Mouse (Mus musculus) mature B cell (primary cell): ENCODE results near the gene Naaladl2.
"Not testable (repeated sequence)": the region's sequence is repeated elsewhere in the genome, so short reads cannot be mapped to it uniquely, and the experiment has no call there.

Source experiments
- in situ Hi-C: fragments of 300-500 bp; cut with MboI; formaldehyde crosslinking; loops from 2 replicates; pipeline ENCODE4 v1.14.3; 2019

The Naaladl2 gene

GRCm38 (mm10) chr3:24321489-24322405 is 822.3 kb downstream of the Naaladl2 start:
- in situ Hi-C loops = no loop called here

DNA sequence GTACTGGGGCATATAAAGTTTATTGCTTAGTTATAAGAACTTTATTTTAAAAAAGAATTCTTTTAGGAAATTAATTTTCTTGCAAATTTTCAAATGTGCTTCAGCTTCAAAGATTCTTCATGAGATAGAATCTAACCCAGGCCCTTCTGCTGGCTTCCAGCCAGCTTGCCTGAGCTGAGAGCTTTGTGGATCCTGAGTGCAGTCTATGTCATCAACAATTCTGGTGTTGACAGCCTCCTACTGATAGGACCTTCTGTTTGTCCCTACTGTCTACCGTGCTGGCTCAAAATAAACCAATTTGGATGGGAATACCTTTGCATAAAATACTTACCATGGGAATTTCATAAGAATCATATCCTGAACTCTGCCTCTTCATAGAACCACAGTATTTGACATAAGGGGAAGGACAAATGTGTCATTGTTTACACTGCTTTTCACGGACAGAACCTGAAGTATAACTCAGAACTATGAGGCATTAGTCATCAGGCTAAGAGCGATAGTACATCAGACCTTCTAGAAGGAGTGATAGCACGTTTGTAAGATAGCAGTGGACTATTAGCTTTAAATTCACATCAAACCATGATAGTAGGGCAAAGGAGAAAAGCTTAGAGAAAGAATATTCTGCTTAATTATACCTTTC is 829.3 kb downstream of the Naaladl2 start:
- in situ Hi-C loops = no loop called here

GRCm38 (mm10) chr3:24225418-24225817 is 918.6 kb downstream of the Naaladl2 start:
- in situ Hi-C loops = no loop called here

- in situ Hi-C loops = no loop called here
Observed at GRCm38 (mm10) chr3:24217476-24217875, 926.6 kb downstream of the Naaladl2 start.

- in situ Hi-C loops = no loop called here
Observed at GRCm38 (mm10) chr3:24166531-24166930, 977.5 kb downstream of the Naaladl2 start.

DNA sequence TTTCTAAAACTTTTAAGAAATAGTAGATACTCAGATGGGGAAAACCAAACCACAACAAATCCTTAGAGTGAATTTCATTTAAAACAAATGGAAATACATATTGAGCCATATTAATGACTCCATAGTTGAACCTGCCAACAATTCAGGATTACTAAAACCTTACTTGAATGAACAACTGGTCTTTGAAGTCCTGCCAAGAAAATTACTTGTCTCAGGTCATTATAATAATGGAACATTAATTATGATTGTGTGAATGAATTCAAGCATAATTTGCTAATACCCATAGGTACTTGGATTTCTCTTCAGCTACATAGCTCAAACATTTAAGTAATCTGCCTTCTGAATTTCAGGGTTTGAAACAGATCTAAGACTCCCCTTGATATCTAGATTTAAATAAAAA is 980.1 kb downstream of the Naaladl2 start:
- in situ Hi-C loops = no loop called here

DNA sequence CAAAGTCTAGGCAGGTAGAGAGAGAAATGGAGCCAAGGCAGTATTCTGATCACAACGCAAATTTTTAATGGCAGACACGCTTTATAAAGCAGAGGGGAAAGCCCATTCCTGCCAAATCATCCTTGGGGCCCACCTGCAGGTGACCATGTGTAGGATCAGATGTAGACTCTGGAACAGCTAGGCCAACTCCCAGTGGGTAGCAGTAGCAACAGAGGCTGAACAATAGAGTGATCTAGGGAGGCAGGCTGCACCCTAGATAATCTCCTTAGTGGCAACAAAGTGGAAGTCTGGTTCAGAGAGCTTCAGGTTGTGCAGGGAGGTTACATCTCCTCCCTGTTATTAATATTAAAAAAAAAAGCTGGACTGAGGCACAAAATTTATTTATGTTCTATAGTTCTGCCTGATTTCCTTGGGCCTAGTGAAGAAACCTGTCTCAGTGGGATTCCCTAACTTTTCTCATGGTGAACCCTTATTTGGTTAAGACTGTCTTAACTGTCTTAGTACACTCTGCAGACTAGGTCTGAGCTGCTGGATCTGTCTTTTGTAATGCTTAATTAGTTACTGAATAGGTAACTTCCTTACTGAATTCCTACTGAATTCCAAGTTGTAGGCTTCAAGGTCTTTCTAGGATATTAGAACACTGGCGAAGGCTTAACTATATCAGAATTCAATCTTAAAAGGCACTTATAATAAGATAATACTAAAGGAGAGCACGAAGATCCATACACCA is 992.8 kb downstream of the Naaladl2 start:
- in situ Hi-C loops = not testable (repeated sequence)

GRCm38 (mm10) chr3:24142808-24143207 is 1001.3 kb downstream of the Naaladl2 start:
- in situ Hi-C loops = no loop called here

DNA sequence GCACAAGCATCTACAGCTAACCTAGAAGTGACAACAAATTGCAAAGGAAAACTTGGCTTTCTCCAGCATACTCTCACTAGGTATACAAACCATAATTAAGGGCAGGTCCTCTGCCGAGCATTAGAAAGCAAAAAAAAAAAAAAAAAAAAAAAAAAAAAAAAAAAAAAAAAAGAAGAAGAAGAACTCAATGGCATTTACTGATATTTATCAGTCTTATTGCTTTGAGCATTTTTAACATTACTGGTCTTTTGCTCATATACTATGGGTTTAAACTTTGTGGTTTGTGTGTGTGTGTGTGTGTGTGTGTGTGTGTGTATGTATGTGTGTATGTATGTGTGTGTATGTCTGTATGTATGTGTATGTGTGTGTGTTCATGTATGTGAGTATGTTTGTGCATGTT is 1006.1 kb downstream of the Naaladl2 start:
- in situ Hi-C loops = no loop called here

GRCm38 (mm10) chr3:24126200-24126599 is 1017.9 kb downstream of the Naaladl2 start:
- in situ Hi-C loops = no loop called here

- in situ Hi-C loops = no loop called here
Observed at GRCm38 (mm10) chr3:24124034-24124433, 1020.0 kb downstream of the Naaladl2 start.

DNA sequence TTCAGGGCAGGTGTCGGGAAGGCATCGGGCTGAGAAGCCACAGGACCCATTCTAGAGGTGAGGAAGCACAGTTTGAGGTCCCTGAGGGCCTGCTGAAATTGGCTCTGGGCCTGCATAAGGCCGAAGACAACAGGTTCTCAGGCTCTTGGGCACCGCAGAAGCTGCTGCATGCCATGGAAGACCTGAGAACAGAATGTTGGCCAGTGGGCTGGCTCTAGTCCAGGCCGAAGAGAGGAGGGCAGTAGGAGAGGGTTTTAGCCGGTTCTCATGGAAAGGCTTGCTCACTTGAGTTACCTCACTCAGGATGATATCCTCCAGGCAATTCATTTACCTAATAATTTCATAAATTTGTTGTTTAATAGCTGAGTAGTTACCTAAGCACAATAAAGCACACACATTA is 1025.9 kb downstream of the Naaladl2 start:
- in situ Hi-C loops = no loop called here

- in situ Hi-C loops = no loop called here
Observed at GRCm38 (mm10) chr3:24114849-24115248, 1029.2 kb downstream of the Naaladl2 start.

DNA sequence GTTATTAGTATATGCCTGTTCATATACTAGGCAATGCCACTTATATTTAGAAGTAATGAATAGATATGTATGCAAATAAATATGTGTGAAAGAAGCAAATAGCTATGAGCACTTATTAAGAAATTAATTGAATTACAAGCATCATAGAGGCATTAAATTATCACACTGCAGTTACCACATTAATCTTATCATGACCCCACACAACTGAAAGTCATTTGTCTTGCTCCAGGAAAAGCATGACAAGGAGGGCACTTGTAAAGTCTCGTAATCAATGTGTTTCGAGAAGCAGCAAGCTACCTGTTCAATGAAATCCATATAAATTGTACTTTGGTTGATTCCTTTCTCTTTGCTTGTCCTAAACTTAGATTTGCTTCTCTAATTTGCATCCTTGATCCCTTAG is 1030.7 kb downstream of the Naaladl2 start:
- in situ Hi-C loops = no loop called here

DNA sequence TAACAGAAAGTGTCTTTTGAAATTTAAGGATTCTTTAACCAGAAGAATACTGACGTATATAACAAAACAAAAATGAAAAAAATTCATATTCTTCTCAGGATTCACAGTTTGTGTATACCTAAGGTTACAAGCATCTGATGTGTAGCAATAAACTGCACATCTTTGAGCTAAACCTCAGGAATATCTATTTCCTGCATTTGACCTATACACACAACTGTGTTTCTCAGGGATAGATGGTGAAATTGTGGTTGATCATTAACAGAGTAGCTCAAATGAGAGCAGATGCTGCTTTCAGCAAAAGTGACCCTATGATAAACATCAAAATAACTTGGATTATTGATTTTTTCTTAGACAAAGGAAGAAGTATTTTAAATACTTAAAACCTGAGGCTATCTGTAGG is 1037.7 kb downstream of the Naaladl2 start:
- in situ Hi-C loops = no loop called here

- in situ Hi-C loops = no loop called here
Observed at GRCm38 (mm10) chr3:24079761-24080160, 1064.3 kb downstream of the Naaladl2 start.

- in situ Hi-C loops = no loop called here
Observed at GRCm38 (mm10) chr3:24071169-24071797, 1072.8 kb downstream of the Naaladl2 start.

GRCm38 (mm10) chr3:24070424-24071168 is 1073.5 kb downstream of the Naaladl2 start:
- in situ Hi-C loops = no loop called here

- in situ Hi-C loops = no loop called here
Observed at GRCm38 (mm10) chr3:24048217-24048616, 1095.8 kb downstream of the Naaladl2 start.

DNA sequence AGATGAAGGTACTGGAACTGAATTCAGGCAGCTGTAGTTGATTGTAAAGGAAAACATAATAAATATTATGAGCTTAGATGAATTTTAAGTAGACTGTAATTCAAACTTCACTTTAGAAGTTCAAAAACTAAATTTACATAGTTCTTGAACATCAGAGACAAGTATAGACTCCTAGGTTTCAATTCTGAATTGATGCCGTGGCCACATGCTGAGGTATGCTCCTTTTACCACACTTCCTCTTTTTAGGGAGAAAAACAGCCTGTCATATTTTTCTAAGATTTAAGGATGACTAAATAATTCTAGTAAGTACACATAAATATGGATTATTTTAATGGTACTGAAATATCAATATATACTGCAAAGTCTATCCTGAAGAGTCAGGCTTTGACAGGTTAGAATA is 1142.3 kb downstream of the Naaladl2 start:
- in situ Hi-C loops = no loop called here

DNA sequence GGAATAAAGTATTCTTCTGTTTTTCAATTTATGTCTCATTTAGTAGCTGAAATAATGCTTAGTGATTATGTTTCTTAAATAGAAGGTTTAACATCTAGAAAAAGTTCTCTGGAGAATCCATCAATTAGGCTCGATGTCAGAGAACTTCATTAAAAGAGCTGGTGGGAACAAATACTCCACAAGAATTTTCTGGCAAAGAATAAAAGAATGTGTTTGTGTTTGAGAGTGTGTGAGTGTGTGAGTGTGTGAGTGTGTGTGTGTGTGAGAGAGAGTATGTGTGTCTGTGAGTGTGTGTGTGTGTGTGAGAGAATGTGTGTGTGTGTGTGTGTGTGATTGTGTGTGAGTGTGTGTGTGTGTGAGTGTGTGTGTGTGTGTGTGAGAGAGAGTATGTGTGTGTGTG is 1170.3 kb downstream of the Naaladl2 start:
- in situ Hi-C loops = no loop called here
